Mouse (Mus musculus) C2C12 (cell line): ENCODE measurements at regions not wholly inside any gene's neighbourhood (a gene's known extent, or its start where the extent isn't known, plus 50 kb on each side); places are given as distances from the start of the nearest gene placed in this dataset.

Experiments used
- H3K27me3 ChIP-seq: one replicate; pipeline ENCODE4 v1.6.1; 2011; ENCODE audit not compliant: control insufficient read depth, insufficient read depth, insufficient read length
- H3K36me3 ChIP-seq: one replicate; pipeline ENCODE4 v1.6.1; 2011; ENCODE audit not compliant: control insufficient read depth, insufficient read depth
- H3K4me3 ChIP-seq: one replicate; pipeline ENCODE4 v1.5.1; 2011; ENCODE audit warnings: mild to moderate bottlenecking, control low read depth; ENCODE audit not compliant: poor library complexity, insufficient read depth, severe bottlenecking
- H3K79me2 ChIP-seq: one replicate; pipeline ENCODE4 v1.6.1; 2011; ENCODE audit not compliant: control insufficient read depth, insufficient read depth
- H3K79me3 ChIP-seq: one replicate; pipeline ENCODE4 v1.6.1; 2011; ENCODE audit warnings: low read depth, control low read depth
- H3ac ChIP-seq: one replicate; pipeline ENCODE3; 2011; ENCODE audit warnings: low read depth; ENCODE audit not compliant: control insufficient read depth, insufficient read length
- CEBPB ChIP-seq: IDR thresholded peaks from one replicate; pipeline ENCODE4 v1.6.1; 2011; ENCODE audit warnings: low read depth, mild to moderate bottlenecking, control low read depth, moderate library complexity
- CTCF ChIP-seq: IDR thresholded peaks from one replicate; pipeline ENCODE4 v1.5.1; 2011; ENCODE audit not compliant: control insufficient read depth, insufficient read depth, insufficient read length
- FOSL1 ChIP-seq: IDR thresholded peaks from one replicate; pipeline ENCODE4 v1.8.0; 2011; ENCODE audit warnings: mild to moderate bottlenecking, low read length; ENCODE audit not compliant: poor library complexity, insufficient read depth, severe bottlenecking
- MAX ChIP-seq: IDR thresholded peaks from one replicate; pipeline ENCODE4 v1.6.1; 2011; ENCODE audit warnings: mild to moderate bottlenecking, control low read depth
- MYOD1 ChIP-seq: IDR thresholded peaks from one replicate; pipeline ENCODE4 v1.6.1; 2011; ENCODE audit warnings: low read depth; ENCODE audit not compliant: control insufficient read depth, insufficient read length
- MYOG ChIP-seq: IDR thresholded peaks from one replicate; pipeline ENCODE4 v1.6.1; 2011; ENCODE audit not compliant: control insufficient read depth, insufficient read length; ENCODE audit errors: extremely low read depth
- USF1 ChIP-seq: IDR thresholded peaks from one replicate; pipeline ENCODE4 v1.6.1; 2011; ENCODE audit warnings: low read depth, mild to moderate bottlenecking, control low read depth, moderate library complexity

DNA sequence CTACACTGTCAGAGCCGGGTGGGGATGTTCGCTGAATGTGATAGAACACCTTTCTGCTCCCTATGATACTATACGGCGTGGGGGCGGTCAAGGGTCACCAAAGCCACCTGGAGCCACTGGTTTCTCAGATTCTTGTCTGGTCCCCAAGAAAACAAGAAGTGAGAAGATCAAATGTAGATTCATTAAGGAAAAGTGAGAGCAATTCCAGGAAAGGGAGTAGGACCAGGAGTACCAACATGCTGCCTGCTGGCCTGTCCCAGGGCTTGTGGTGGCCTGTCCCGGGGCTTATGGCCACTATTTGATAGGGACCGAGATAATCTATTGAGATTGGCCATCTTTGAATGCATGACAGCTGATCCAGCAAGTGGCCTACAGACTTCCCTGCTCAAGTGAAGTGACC, 58.8 kb upstream of the Fut8 start:
- Histone ChIP-seq H3K79me3 (no peaks in the 10 kb centered on the region), H3K27me3 (no peaks in the 10 kb centered on the region), H3K79me2 (no peaks in the 10 kb centered on the region), H3ac (no peak overlapping the region), H3K36me3 (no peaks in the 10 kb centered on the region), H3K4me3 (no peak overlapping the region)
- TF ChIP-seq MYOD1 (no peak), USF1 (no peak), CEBPB (no peak), MAX (no peak), MYOG (no peak), FOSL1 (no peak), CTCF (no peak)

DNA sequence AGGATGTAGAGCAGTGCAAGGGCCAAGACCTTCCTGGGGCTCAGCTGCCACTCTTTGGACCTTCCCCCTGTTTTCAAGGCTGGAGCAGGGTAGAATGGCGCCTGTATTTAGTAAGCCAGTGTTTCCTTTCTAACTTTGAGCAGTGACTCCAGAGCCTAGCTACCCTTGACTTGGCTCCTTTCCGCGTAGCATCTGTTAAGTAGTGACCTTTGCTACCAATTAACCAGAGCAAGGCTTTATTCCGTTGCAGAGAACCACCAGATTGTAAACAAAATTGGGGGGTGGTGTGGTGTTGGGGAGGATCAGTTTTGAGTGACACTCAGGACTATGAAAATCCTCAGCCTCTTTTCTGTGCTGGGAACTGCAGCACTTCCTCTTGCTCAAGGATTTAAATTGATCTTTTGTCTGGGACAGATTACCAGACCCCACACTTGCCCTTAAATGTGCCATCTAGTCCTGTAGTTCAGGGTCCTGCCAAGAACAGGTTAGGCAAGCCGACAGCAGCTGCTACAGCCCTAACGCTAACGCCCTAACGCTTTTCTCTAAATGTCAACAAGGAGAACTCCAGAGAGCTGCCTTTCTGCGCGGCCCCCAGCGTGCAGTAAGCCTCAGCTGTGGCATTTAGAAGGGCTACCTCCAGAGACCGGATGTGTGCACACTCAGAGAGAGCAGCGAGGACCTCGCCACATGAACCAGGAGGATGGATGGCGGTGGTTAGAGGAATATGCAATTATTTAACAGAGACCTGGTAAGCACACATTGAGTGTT, 59.9 kb upstream of the Fut8 start:
- Histone ChIP-seq H3K27me3 (no peaks in the 10 kb centered on the region), H3K36me3 (no peaks in the 10 kb centered on the region), H3ac (no peak overlapping the region), H3K79me3 (no peaks in the 10 kb centered on the region), H3K79me2 (no peaks in the 10 kb centered on the region), H3K4me3 (no peak overlapping the region)
- TF ChIP-seq CTCF, result no peak
- no peak for TF ChIP-seq FOSL1
- TF ChIP-seq MYOG, result no peak
- no peak for TF ChIP-seq CEBPB
- no peak for TF ChIP-seq MYOD1
- TF ChIP-seq USF1, result no peak
- TF ChIP-seq MAX, result no peak

DNA sequence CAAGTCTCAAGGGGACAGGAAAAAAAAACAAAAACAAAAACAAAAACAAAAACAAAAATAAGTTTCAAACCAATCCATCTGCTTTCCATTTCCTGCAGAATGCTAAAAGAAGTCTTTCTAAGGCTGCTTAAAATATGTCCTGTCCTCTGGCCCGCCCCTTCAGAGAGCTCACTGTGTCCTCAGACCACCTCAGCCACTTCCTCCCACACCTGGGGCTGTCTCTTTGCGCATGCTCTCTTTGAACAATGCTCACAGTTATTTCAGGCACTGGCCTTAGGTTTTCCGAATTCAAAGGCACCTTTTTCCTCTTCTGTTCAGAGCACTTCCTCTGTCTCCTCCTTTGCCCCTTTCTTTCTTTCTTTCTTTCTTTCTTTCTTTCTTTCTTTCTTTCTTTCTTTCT, 60.6 kb upstream of the Fut8 start:
- Histone ChIP-seq H3K79me3 (no peaks in the 10 kb centered on the region), H3K79me2 (no peaks in the 10 kb centered on the region), H3K36me3 (no peaks in the 10 kb centered on the region), H3K4me3 (no peak overlapping the region), H3ac (no peak overlapping the region), H3K27me3 (no peaks in the 10 kb centered on the region)
- no peak for TF ChIP-seq MYOD1
- no peak for TF ChIP-seq MAX
- no peak for TF ChIP-seq FOSL1
- no peak for TF ChIP-seq CTCF

DNA sequence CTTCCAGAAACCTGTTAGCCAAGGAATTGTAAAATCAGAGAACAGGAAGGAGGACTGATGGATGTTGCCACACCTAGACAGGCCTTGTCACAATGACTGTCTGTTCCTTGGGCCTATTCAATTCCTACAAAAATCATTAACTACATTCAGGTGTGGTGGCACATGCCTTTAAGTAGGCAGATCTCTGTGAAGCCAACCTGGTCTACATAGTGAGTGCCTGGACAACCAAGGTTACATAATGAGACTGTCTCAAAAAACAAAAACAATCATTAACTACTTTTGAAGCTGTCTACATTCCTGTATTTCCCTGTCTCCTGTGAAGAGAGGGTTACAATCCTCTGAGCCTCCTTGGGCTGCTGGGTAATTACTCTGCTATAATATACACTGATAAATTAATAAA, 63.9 kb upstream of the Fut8 start:
- Histone ChIP-seq H3K27me3 (no peaks in the 10 kb centered on the region), H3K79me2 (no peaks in the 10 kb centered on the region), H3K4me3 (no peak overlapping the region), H3K36me3 (no peaks in the 10 kb centered on the region), H3K79me3 (no peaks in the 10 kb centered on the region), H3ac (no peak overlapping the region)
- TF ChIP-seq MYOD1 (no peak), CEBPB (no peak), MAX (no peak), FOSL1 (no peak), MYOG (no peak), CTCF (no peak), USF1 (no peak)

DNA sequence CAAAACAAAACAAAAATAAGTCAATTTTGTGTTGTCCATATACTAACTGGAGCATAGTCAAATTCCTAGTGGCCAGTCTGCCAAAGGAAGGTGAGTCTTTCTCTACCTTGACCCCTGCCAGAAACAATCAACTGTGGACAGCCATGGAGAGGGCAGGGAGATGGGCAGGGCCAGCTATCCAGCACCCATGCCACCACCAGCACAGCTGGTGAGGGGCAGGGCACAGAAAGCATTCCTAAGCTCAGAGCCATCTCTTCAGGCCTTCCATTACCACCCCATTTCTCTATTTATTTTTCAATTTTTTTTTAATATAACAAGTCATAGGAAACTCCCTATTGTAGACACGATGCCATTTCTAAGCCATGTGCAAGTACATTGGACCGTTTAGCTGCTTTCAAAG, 65.4 kb upstream of the Fut8 start:
- no peaks in the 10 kb centered on the region for H3K36me3 ChIP-seq
- no peaks in the 10 kb centered on the region for H3K27me3 ChIP-seq
- no peaks in the 10 kb centered on the region for H3K79me2 ChIP-seq
- H3K4me3 ChIP-seq, result no peak overlapping the region
- no peaks in the 10 kb centered on the region for H3K79me3 ChIP-seq
- TF ChIP-seq CTCF, result no peak
- no peak for TF ChIP-seq CEBPB
- TF ChIP-seq FOSL1, result no peak
- TF ChIP-seq MYOG, result no peak
- TF ChIP-seq MAX, result no peak
- no peak for TF ChIP-seq MYOD1
- TF ChIP-seq USF1, result no peak
- H3ac ChIP-seq, result no peak overlapping the region

DNA sequence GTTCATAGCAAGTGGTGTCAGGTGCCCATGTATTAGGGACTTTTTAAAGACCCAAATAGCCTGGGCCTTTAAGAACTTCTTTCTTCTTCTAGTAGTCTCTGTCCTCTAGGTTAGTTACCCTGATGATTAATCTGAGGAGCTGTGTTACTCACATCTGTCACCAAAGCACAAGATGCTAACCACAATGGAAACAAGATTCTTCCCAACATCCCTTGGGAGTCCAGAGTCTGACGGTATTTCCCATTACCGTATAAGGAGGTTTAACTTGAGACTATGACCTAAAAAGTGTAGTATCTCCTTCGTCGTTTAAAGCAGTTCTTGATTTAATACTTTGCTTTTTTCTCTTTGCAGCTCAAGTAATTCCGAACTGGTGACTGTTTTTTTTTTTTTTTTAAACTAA, 67.7 kb upstream of the Fut8 start:
- Histone ChIP-seq H3K4me3 (no peak overlapping the region), H3K79me2 (no peaks in the 10 kb centered on the region)

More for the DNA sequence above, 67.7 kb upstream of the Fut8 start:
- Histone ChIP-seq H3ac (no peak overlapping the region), H3K36me3 (no peaks in the 10 kb centered on the region), H3K79me3 (no peaks in the 10 kb centered on the region), H3K27me3 (no peaks in the 10 kb centered on the region)
- no peak for TF ChIP-seq MAX
- TF ChIP-seq MYOD1, result peak; percentile 41
